Mouse (Mus musculus): ENCODE measurements around the gene Rgl1.

Gene Rgl1

GRCm38 (mm10) chr1:152517057-152517570 lies 249.0 kb downstream of the Rgl1 start:
- CTCF ChIA-PET, result no interaction called here

- CTCF ChIA-PET, result no interaction called here
Measured at GRCm38 (mm10) chr1:152514256-152514655, 251.9 kb downstream of the Rgl1 start.

GRCm38 (mm10) chr1:152511237-152511636 lies 254.9 kb downstream of the Rgl1 start:
- CTCF ChIA-PET, result no interaction called here

- CTCF ChIA-PET, result no interaction called here
Measured at GRCm38 (mm10) chr1:152508481-152509220, 257.5 kb downstream of the Rgl1 start.

- CTCF ChIA-PET, result no interaction called here
Measured at GRCm38 (mm10) chr1:152506726-152507125, 259.4 kb downstream of the Rgl1 start.

- CTCF ChIA-PET, result no interaction called here
Measured at GRCm38 (mm10) chr1:152506175-152506574, 260.0 kb downstream of the Rgl1 start.

- CTCF ChIA-PET, result no interaction called here
Measured at GRCm38 (mm10) chr1:152499802-152500201, 266.3 kb downstream of the Rgl1 start.

- CTCF ChIA-PET, result no interaction called here
Measured at GRCm38 (mm10) chr1:152497581-152497980, 268.6 kb downstream of the Rgl1 start.

GRCm38 (mm10) chr1:152496831-152497230 lies 269.3 kb downstream of the Rgl1 start:
- CTCF ChIA-PET, result no interaction called here

- CTCF ChIA-PET, result no interaction called here
Measured at GRCm38 (mm10) chr1:152492258-152492657, 273.9 kb downstream of the Rgl1 start.

- CTCF ChIA-PET, result no interaction called here
Measured at GRCm38 (mm10) chr1:152490842-152491241, 275.3 kb downstream of the Rgl1 start.

- CTCF ChIA-PET, result no interaction called here
Measured at GRCm38 (mm10) chr1:152476126-152476525, 290.0 kb downstream of the Rgl1 start.

- CTCF ChIA-PET, result no interaction called here
Measured at GRCm38 (mm10) chr1:152468443-152468842, 297.7 kb downstream of the Rgl1 start.

Data from spleen, embryonic (tissue).